ENCODE assay signal across 19 mouse cellular contexts in genomic region chr1:91490322-91490721, GRCm38 (mm10). TPM values are rescaled to one million over a fixed set of nuclear protein-coding genes. Genes with fewer than 3 reads are reported as not detected.
DNase-seq lines count a peak whose midpoint lies in the region; ATAC-seq and TF ChIP-seq lines count a peak whose summit lies in the region.
"Had no signal": no experiment of that assay in that cellular context is flagged by ENCODE, and none has a peak within 500 bp of the region (broad histone marks: within the 10 kb centered on the region; RNA-seq: fewer than 3 reads in every experiment).

No protein-coding gene starts in this region.

- ATAC-seq in kidney, embryonic 14.5 days (ENCODE audit: low FRiP score, low TSS enrichment) = no peak
- no peak; the same call in 1 of the 2 replicates for ATAC-seq in liver, postnatal 0 days
- ATAC-seq in midbrain, postnatal 0 days (ENCODE audit: low FRiP score) = no peak
- ATAC-seq: CD4-positive, CD25-positive, alpha-beta regulatory T cell, adult 4 months; forebrain, postnatal 0 days had no signal

- WGBS in kidney, adult 2 months = 23% methylated on average over 1 of the region's 1 CpGs
- 64% methylated on average over 1 of the region's 1 CpGs for WGBS in kidney, embryonic 14.5 days
- 50% methylated on average over 1 of the region's 1 CpGs for WGBS in liver, postnatal 0 days (ENCODE audit: insufficient replicate concordance)
- WGBS in midbrain, postnatal 0 days = 76% methylated on average over 1 of the region's 1 CpGs

- H3K4me2 ChIP-seq in kidney, embryonic 14.5 days (replicated peaks; ENCODE audit: low read depth, low read length) = no peak overlapping the region
- no peak overlapping the region for H3K4me2 ChIP-seq in liver, postnatal 0 days (ENCODE audit: low read depth, low read length)
- H3K4me2 ChIP-seq in midbrain, postnatal 0 days (ENCODE audit: low read depth, low read length, poor library complexity, severe bottlenecking) = no peak overlapping the region
- H3K4me2 ChIP-seq: hindbrain, embryonic 14.5 days; midbrain, embryonic 11.5 days had no signal

- H3K9me3 ChIP-seq in kidney, embryonic 14.5 days (ENCODE audit: control insufficient read depth, low read length) = no peaks in the 10 kb centered on the region
- H3K9me3 ChIP-seq in liver, postnatal 0 days (ENCODE audit: low read length) = no peaks in the 10 kb centered on the region
- no peaks in the 10 kb centered on the region for H3K9me3 ChIP-seq in midbrain, postnatal 0 days (ENCODE audit: low read length)
- H3K9me3 ChIP-seq: limb, embryonic 10.5 days had no signal

- no peaks in the 10 kb centered on the region for H3K36me3 ChIP-seq in kidney, adult 2 months (ENCODE audit: control insufficient read depth, insufficient read depth, low read length)
- no peaks in the 10 kb centered on the region for H3K36me3 ChIP-seq in kidney, embryonic 14.5 days (ENCODE audit: control insufficient read depth, insufficient read depth, low read length)
- H3K36me3 ChIP-seq in liver, postnatal 0 days (replicated peaks; ENCODE audit: insufficient read depth, low read length) = no peaks in the 10 kb centered on the region
- H3K36me3 ChIP-seq in midbrain, postnatal 0 days (ENCODE audit: insufficient read depth, low read length) = no peaks in the 10 kb centered on the region
- H3K36me3 ChIP-seq: limb, embryonic 10.5 days had no signal

- TF ChIP-seq POLR2A in kidney, adult 2 months (IDR thresholded peaks at IDR 0.05; ENCODE audit: low read depth, low read length) = no peak

- DNase-seq in kidney, adult 2 months = peak; percentile 88
- peak; percentile 92 for DNase-seq in 3T3-L1 (ENCODE audit: low read depth, low spot score)
- peak; percentile 74 for DNase-seq in fibroblast of lung, adult 2 months (ENCODE audit: low read depth)
- DNase-seq in liver, postnatal 0 days = no peak
- DNase-seq in midbrain, postnatal 0 days (ENCODE audit: low spot score) = no peak
- DNase-seq in frontal cortex, postnatal 36 days (ENCODE audit: low spot score in 2 of 2) = no peak
- DNase-seq in B cell, adult 2 months = no peak
- DNase-seq: cerebellum, postnatal 10 days; forebrain, postnatal 0 days; gastrocnemius, postnatal 14 days; heart, postnatal 10 days; spleen, adult 18-20 months; thymus, postnatal 4 days had no signal

- peaks cover 4% of the 10 kb centered on the region; the same call in 1 of the 2 replicates for H3K4me1 ChIP-seq in kidney, adult 2 months (ENCODE audit: control insufficient read depth, insufficient read depth, low read length)
- peaks cover 2% of the 10 kb centered on the region for H3K4me1 ChIP-seq in kidney, embryonic 14.5 days (ENCODE audit: control insufficient read depth, insufficient read depth, low read length)
- H3K4me1 ChIP-seq in liver, postnatal 0 days (ENCODE audit: insufficient read depth) = peaks cover 16% of the 10 kb centered on the region
- peaks cover 2% of the 10 kb centered on the region; the same call in 1 of the 2 replicates for H3K4me1 ChIP-seq in midbrain, postnatal 0 days (ENCODE audit: insufficient read depth, low read length)

- no peaks in the 10 kb centered on the region for H3K27me3 ChIP-seq in kidney, adult 2 months (replicated peaks; ENCODE audit: control insufficient read depth, insufficient read depth, low read length)
- H3K27me3 ChIP-seq in kidney, embryonic 14.5 days (ENCODE audit: control insufficient read depth, insufficient read depth, low read length) = no peaks in the 10 kb centered on the region
- no peaks in the 10 kb centered on the region for H3K27me3 ChIP-seq in liver, postnatal 0 days (ENCODE audit: insufficient read depth, low read length)
- H3K27me3 ChIP-seq in midbrain, postnatal 0 days (ENCODE audit: insufficient read depth, low read length) = no peaks in the 10 kb centered on the region

- TF ChIP-seq EP300 in liver, postnatal 0 days (IDR thresholded peaks at IDR 0.05; ENCODE audit: low read depth) = no peak

- no peak overlapping the region for H3K9ac ChIP-seq in kidney, embryonic 14.5 days (ENCODE audit: low read depth, low read length)
- no peak overlapping the region for H3K9ac ChIP-seq in liver, postnatal 0 days (replicated peaks)
- H3K9ac ChIP-seq in midbrain, postnatal 0 days (replicated peaks; ENCODE audit: low read length, poor library complexity, severe bottlenecking) = no peak overlapping the region
- H3K9ac ChIP-seq: forebrain, postnatal 0 days; hindbrain, embryonic 14.5 days had no signal

- no peak for TF ChIP-seq CTCF in kidney, adult 2 months (conservative IDR thresholded peaks at IDR 0.05; ENCODE audit: insufficient read depth, insufficient read length, low read depth, low read length)
- 0 out of 2 replicates have a peak, but pooled peaks have one; percentile 25 for TF ChIP-seq CTCF in liver, postnatal 0 days (IDR thresholded peaks at IDR 0.05; ENCODE audit: low read depth)
- no peak for TF ChIP-seq CTCF in midbrain, postnatal 0 days (IDR thresholded peaks at IDR 0.05)

- H3K27ac ChIP-seq in kidney, adult 2 months (ENCODE audit: insufficient read depth, low read depth, low read length) = 0 out of 2 replicates have a peak overlapping the region, but pooled peaks have one; percentile 7
- H3K27ac ChIP-seq in kidney, embryonic 14.5 days (ENCODE audit: low read depth, low read length) = no peak overlapping the region
- H3K27ac ChIP-seq in liver, postnatal 0 days (ENCODE audit: low read depth) = peak overlapping the region; percentile 11; the same call in 1 of the 2 replicates
- no peak overlapping the region for H3K27ac ChIP-seq in midbrain, postnatal 0 days (ENCODE audit: low read depth, low read length)
- H3K27ac ChIP-seq: hindbrain, embryonic 14.5 days; kidney, postnatal 0 days; limb, embryonic 10.5 days had no signal

- no peak overlapping the region for H3K4me3 ChIP-seq in kidney, adult 2 months (ENCODE audit: insufficient read depth, low read depth, low read length)
- H3K4me3 ChIP-seq in kidney, embryonic 14.5 days (ENCODE audit: low read length) = no peak overlapping the region
- no peak overlapping the region for H3K4me3 ChIP-seq in liver, postnatal 0 days (ENCODE audit: low read depth, low read length)
- H3K4me3 ChIP-seq in midbrain, postnatal 0 days (ENCODE audit: low read depth, low read length) = no peak overlapping the region
- H3K4me3 ChIP-seq: limb, embryonic 10.5 days had no signal

RNA-seq across cellular contexts. Expression of gene Traf3ip1, which starts 4.1 kb away (rescaled TPM):
- polyA plus RNA-seq in kidney, adult 2 months (2012; rRNA removed) = 9.8 and 11.2 TPM in 2 replicates
- polyA plus RNA-seq in kidney, embryonic 14.5 days (2014; fragmentation: Nextera tagmentation; extraction: Ambion mirVana) = 7.6 and 7.7 TPM in 2 replicates
- polyA plus RNA-seq in liver, postnatal 0 days (2015; fragmentation: Nextera tagmentation; extraction: Ambion mirVana) = 2.2 and 2.5 TPM in 2 replicates
- total RNA-seq in midbrain, postnatal 0 days (2014; rRNA removed) = 17.3 and 18.4 TPM in 2 replicates
- 6.1 and 7.0 TPM in 2 replicates for polyA plus RNA-seq in midbrain, postnatal 0 days (2015; fragmentation: Nextera tagmentation; extraction: Ambion mirVana)

RNA-seq across cellular contexts. Expression of gene Per2, which starts 31.2 kb away (rescaled TPM):
- 5.6 and 6.8 TPM in 2 replicates for polyA plus RNA-seq in kidney, adult 2 months (2012; rRNA removed)
- polyA plus RNA-seq in kidney, embryonic 14.5 days (2014; fragmentation: Nextera tagmentation; extraction: Ambion mirVana) = 2.5 and 3.6 TPM in 2 replicates
- polyA plus RNA-seq in liver, postnatal 0 days (2015; fragmentation: Nextera tagmentation; extraction: Ambion mirVana) = 2.4 and 2.5 TPM in 2 replicates
- 10.5 and 11.3 TPM in 2 replicates for total RNA-seq in midbrain, postnatal 0 days (2014; rRNA removed)
- polyA plus RNA-seq in midbrain, postnatal 0 days (2015; fragmentation: Nextera tagmentation; extraction: Ambion mirVana) = 3.3 and 3.8 TPM in 2 replicates

RNA-seq across cellular contexts. Expression of gene Asb1, which starts 50.0 kb away (rescaled TPM):
- 7.3 and 7.6 TPM in 2 replicates for polyA plus RNA-seq in kidney, adult 2 months (2012; rRNA removed)
- 2.4 and 5.9 TPM in 2 replicates for polyA plus RNA-seq in kidney, embryonic 14.5 days (2014; fragmentation: Nextera tagmentation; extraction: Ambion mirVana)
- polyA plus RNA-seq in liver, postnatal 0 days (2015; fragmentation: Nextera tagmentation; extraction: Ambion mirVana) = 4.6 and 4.8 TPM in 2 replicates
- total RNA-seq in midbrain, postnatal 0 days (2014; rRNA removed) = 29.3 and 32.1 TPM in 2 replicates
- 8.6 and 8.8 TPM in 2 replicates for polyA plus RNA-seq in midbrain, postnatal 0 days (2015; fragmentation: Nextera tagmentation; extraction: Ambion mirVana)

Comparison
In these comparisons a context has a peak if more than half of its experiments do, and no peak if none do; other contexts are left out.
1. H3K27ac ChIP-seq: peak in kidney, adult 2 months (single experiment) and liver, postnatal 0 days (single experiment); none in kidney, embryonic 14.5 days (single experiment) and midbrain, postnatal 0 days (single experiment).
2. DNase-seq: peak in kidney, adult 2 months (single experiment), 3T3-L1 (single experiment) and fibroblast of lung, adult 2 months (single experiment); none in liver, postnatal 0 days (single experiment), midbrain, postnatal 0 days (single experiment), frontal cortex, postnatal 36 days (0 of 2) and B cell, adult 2 months (0 of 2).